Mouse (Mus musculus) Muller cell, postnatal 12 days (primary cell): Measurements from ENCODE around the gene Ndufs2.

Experiments
- DNase-seq: peaks from one replicate; pipeline ENCODE4 v3.0.0-alpha.2; 2015; ENCODE audit errors: inconsistent ontology term

The Ndufs2 gene

DNA sequence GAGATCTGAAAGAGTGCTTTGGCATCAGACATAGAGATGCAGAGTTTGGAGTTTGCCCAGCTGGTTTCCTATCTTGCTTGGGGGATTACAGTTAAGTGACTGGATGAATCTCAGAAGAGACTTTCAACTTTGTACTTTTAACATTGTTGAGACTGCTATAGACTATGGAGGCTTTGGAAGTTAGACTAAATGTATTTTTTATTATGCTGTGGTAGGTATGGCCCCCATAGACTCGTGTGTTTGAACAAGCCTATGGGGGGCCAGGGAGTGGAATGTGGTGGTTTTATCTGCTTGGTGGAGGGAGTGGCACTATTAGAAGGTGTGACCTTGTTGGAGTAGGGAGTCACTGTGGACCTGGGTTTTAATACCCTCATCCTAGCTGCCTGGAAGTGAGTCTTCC lies 51.7 kb downstream of the Ndufs2 start:
- DNase-seq, result no peak

DNA sequence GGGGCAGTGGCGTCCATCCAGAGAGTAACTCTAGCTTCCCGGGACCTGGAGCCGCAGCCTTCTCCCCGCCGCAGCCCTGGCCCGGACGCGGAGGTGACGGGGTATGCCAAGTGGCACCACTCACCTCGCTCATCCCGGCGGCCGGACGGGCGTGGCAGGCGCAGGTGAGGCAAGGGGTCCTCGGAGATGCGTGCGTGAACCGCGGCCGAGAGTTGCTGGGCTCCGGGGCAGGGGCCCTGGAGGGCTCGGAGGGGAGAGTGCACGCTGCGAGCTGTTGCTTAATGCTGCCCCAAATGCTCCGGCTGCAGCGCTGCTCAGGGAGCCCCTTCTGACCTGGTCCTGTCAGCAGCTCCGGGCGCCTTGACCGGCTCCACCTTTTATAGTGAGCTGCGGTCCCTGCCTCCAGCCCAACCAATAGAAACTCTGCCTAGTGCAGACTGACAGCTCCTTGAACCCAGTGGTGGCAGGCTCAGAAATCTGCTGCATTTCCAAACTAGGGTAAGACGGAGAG lies 55.2 kb downstream of the Ndufs2 start, which contains the start of gene Pcp4l1:
Gene Pcp4l1 (minus strand): TSS at position 382 of the 511 bp plus-strand sequence.
- peak; percentile 67 for DNase-seq

DNA sequence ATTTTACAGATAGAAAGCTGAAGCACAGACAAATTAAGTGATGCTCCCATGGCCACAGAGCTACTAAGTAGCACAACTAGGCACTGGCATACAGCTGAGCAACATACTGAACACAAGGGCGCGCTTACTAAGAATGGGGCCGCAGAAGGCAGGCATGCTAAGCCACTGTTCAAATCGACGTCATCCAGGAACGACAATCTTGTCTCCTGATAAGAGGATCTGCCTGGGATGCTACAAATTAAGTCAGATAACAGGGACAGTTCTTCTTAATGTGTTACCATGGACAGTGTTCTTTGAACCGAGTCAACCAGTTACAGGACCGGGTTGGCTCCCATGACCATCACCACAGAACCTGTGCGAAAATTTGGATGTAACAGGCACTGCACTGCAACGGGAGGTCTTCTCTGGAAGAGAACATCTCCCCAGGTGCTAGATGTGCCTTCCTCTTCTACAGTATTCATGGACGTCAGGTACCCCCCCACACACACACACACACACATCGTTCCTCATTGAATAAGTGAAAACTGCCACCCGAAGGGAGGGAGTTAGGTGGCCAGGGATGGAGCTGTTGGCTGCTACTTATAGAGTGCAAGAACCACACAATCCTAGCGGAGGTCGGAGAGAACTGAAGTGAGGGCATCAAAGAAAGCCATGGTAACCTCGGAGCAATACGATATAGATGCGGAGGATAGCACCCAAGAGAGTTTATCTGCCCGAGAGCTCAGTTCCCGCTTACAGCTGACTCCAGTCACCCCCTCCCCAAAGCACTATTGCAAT lies 56.0 kb downstream of the Ndufs2 start:
- DNase-seq, result no peak

DNA sequence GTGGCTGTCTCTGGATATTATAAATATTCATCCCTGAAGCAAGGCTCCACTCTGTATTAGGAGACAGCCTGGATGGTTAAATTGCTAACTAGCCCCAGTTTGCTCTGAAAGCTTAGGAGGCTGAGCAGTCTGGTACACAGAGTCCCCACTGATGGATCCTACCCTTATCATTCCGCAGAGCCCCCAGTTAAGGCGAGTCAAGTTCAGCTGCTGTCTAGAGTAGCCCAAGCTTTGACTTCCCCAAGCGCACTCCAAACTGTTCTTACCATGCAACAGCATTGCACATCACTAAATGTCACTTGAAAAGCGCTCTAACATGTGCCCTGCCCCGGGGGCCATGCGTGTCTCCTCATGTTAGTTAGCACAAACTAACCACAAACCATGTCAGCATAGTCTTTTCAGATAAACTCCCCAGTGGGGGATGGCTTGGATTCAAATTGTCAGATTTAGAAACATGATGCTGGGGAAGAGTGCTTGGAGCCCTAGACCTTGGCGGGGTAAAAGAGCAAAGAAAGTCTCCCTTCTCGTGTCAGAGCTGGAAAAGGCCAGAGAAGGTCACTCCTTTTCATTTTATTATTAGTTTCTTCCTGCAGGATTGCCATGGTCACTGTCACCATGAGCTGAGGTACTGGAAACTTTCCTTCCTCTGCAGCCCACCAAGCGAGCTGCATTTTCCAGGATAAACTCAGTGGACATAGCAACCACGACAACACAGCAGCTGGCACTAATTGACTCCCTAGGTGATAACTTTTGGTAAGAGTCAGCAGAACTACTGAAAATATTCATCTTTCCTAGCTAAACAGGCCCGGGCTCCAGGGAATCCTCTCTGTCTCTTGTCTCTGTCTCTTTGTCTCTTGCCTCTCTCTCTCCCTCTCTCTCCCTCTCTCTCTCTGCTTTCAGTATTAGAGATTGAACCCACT lies 57.0 kb downstream of the Ndufs2 start:
- DNase-seq, result no peak

DNA sequence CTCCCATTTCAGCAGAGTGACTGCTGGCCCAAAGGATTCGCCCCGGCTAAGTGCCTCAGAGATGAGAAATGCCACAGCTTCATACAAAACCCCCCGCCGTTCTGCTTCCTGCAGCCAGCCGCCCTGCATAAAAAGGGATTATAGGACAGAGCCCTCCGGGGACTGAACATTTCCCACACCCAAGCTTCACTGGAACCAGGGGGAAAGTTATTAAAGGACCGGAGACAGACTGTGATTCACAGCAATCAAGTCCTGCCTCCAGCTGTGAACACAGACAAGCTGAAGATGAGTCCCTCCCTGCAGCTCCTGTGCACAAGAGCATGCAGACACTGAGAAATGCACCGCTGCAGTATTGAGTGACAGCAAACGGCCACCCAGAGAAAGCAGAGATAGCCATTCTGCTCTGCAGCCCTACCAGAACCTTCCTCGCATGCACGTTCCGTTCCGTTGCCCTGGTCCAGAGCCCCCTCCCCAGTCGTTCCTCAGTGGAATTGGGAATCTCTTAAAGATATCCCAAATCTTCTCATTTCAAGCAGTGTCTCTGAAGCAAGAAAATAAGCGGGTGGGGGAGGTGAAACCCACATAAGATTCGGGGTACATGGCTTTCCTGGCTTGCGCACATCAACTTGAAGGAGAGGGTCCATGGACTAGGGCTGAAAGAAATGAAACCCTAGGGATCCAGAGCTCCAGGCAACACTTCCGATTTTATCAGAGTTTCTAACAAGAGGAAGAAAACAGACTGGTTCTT lies 57.9 kb downstream of the Ndufs2 start:
- peak; percentile 45 for DNase-seq

DNA sequence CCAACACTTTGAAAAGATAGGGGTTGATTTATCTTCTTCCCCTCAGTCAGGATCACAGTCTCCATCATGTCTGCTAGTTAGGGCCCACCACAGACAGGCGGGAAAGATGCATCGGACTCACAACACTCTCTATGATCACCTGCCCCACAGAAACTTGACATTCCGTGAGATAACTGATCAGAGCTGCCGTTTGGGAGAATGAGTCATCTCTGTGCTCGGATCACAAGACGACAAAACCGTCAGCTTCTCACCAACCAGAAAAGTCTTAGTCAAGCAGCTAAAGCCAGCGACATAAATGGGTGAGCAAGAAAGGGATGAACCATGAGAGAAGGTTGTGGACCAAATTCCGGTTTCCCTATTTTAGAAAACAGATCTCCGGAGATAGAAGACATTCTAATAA lies 58.9 kb downstream of the Ndufs2 start:
- no peak for DNase-seq

DNA sequence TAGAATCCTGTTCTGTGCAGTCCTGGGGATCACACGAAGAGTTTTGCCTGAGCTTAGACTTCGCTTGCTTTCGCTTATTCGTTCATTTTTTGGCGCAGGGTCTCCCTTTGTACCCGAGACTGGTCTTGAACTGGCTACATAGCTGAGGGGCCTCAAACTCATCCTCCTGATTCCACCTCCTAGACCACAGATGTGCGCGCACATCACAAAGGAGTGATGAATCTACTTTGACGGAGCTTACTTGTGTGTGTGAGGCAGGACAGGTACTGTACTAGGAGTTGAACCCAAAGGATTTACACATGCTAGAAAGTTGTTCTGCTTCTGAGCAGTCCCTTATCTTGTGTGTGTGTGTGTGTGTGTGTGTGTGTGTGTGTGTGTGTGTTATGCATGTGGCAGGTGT lies 60.4 kb downstream of the Ndufs2 start:
- no peak for DNase-seq

DNA sequence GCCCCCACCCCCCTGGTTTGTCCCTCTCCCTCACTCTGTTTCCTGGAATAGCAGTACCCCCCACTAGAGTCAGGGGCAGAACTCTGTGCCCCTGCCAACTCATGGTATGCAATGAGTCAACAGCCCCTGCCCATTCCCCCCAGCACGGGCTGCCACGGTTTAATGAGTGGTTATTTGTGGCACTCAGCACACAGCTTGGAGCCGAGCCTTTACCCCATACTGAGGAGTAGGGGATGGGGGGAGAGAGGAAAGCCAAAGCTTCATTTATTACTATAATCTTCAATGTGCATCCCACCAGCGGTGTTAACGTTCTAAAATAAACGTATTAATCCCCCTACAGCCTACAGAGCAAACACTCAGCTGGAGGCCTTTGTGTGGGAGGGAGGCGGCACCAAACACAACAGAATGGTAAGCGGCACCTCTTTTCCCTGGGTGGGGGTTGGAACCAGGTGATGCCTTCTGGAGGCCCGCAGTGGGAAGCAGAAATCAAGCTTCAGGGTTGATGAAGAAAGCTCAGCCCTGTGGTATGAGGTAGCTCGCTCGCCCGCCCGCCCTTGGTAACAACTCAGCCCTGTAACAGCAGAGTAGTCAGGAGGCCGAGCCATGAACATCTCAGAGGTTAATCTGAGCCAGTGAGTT lies 61.6 kb downstream of the Ndufs2 start:
- DNase-seq, result peak; percentile 36

DNA sequence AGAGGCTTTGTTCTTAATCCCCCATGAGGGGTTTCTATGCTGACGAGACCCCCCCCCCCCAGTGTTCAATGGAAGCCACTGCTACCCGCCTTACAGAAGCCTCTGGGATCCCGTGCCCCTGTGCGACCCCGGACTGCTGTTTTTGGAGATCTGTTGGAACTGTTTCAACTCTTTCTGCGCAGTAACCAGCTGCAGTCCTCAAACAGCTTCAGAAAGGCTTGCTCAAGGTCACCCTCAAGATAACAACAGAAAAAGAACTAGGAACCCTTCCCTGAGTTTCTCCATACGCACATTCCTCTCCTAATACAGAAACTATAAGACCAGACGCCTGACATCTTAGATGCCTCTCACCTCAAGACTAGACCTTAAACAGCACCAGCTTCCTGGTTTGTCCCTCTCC lies 62.1 kb downstream of the Ndufs2 start:
- no peak for DNase-seq

DNA sequence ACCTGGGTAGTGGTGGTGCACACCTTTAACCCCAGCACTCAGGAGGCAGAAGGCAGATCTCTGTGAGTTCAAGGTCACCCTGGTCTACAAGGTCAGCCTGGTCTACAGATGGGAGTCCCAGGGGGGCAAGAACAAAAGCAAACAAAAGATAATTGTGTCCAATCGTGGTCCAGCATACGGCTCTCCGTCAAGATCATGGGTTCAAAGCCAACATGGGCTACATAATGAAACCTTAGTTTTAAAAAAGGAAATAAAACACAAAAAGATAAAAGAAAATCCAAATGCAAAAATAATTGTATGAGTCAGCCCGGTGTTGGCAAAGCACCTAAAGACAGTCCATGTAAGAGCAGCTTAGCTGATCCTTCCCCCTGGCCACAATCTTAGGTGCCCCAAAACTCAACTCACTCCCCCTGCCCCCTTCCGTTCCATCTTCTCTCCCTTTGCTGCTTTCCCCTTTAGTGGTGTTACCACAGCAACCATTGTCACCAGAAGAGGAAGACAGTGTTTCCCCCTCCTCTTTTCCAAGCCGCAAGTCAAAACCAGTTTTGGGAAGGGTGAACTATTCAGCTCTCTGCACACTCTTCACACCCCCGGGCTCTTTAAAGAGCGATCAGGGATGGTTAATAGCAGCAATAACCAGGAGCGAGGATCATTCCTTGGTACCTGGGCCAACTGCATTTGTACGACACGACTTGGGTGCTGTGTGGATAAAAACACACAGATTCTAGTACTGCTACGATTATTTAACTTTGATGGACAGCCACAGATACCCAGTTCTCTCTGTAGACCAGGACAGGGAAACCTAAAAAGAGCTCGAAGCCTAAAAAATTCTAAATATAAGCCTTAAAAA lies 63.1 kb downstream of the Ndufs2 start:
- DNase-seq, result no peak

DNA sequence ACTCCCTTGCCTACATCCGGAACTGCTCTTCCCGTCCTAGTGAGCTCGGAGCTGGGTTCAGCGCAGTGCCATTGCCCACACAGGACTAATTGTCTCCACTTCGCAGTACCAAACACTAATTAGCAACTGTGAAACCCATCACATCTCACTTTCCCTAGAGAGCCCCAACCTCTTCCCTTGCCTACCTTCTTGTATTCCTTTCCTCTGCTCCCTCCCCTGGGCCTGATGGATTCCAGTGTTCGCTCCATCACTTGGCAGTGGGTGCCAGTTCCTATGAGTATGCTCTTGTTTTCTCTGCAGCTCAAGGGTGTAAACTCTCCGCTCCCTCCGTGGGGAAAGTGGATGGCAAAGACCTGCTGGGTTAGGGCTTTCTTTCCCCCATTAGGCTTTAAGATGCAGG lies 65.5 kb downstream of the Ndufs2 start:
- DNase-seq, result no peak
